Mouse (Mus musculus): ENCODE measurements at regions not wholly inside any gene's neighbourhood (a gene's known extent, or its start where the extent isn't known, plus 50 kb on each side); places are given as distances from the start of the nearest gene placed in this dataset.

DNA sequence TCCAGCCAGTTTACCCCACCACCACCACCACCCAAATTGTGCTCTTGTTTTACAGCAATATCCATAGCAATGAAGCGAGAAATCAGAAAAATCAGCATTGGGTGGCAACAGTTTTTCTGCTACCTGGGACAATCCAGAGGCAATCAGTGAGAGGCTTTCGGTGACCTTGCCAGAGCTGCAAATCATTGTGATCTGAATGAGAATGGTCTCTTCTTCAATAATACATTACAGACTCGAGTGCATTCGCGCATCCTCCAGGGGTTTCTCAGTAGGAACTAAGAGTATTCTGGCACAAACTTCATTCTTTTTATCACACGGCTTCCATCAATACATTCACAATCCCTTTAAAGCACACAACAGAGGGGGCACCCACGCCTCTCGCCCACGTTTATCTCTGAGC, 91.2 kb downstream of the Srek1 start:
- no peak for DNase-seq (ENCODE audit: low spot score in 2 of 2)

DNA sequence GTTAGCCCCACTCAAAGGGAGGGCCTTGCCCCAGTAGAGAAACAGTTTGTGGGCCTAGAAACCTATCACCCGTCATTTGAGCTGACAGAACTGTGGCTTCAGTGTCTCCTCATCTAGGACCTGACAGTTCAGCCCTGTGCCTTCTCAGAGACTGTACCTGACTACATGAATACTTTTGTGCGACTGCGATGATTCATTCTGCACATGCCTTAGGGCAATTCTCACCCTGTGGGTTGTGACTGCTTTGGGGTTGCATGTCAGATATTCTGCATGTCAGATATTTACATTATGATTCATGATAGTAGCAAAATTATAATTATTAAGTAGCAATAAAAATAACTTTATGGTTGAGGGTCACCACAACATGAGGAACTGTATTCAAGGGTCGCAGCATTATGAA, 93.7 kb downstream of the Srek1 start:
- DNase-seq (ENCODE audit: low spot score in 2 of 2) = no peak

DNA sequence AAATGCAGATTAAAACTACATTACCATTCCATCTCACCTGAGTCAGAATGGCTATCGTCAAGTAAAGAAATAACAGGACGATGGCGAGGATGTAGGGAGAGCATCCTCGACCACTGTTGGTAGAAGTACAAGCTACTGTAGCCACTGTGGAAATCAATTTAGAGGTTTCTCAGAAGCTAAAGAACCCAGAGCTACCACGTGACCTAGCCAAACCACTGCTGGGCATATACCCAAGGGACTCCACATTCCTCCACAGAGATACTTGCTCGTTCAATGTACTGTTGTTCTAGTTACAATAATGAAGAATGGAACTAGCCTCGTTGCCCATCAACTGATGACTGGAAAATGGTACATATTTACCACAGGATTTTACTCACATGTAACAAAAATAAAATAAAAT, 94.4 kb downstream of the Srek1 start:
- no peak for DNase-seq (ENCODE audit: low spot score in 2 of 2)

DNA sequence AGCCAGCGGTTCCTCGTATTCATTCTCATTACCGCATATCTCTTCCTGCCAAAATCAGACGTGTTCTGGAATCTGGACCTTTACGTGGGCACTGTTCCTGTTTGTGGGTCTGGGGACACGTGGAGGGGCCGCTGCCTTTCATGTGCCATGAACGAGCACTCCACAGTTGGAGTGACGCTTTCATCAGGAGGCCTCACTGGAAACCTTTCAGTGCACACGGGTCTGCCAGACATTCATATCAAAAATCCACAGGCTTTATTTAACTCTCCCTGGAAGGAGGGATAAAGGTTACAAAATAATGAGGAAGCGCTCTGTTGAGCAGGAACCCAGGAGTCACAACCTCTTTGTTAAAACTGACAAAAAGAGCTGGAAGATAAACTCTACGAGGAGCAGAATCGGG, 97.6 kb downstream of the Srek1 start:
- DNase-seq (ENCODE audit: low spot score in 2 of 2) = no peak

DNA sequence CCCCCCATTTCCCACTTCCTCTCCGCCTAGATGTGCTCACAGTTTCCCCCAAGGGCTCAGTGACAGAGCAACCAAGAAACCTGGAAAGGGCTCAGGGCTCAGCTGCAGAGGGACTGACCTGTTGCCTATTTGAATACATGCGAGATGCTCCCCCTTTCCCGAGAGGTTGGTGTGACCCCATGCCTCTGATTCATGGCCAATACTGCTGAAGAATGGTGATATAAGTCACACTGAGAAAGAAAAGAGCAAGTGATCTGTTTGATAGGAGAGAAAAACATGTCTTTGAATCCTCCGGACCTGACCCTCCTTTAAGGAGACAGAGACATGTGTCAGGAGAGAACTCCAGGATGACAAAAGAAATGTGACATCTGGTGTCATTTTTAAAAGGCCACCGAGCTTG, 98.2 kb downstream of the Srek1 start:
- DNase-seq (ENCODE audit: low spot score in 2 of 2) = no peak

DNA sequence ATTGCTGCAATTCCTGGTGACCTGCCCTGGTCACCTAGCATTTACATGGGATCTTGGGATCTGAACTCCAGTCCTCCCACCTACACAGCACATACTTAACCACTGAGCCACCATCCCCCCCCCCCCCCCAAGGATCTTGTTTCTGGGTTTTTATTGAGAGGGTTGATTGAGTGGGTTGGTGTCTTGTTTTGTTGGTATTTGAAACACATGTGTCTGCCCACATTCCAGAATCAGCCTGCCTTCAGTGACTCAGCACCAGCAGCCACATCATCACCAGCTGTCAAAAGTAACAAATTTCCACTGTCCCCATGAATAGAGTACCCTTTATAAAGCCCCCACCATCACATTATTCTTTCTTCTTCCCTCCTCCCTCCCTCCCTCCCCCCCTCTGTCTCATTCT, 103.8 kb downstream of the Srek1 start:
- no peak for DNase-seq (ENCODE audit: low spot score in 2 of 2)

DNA sequence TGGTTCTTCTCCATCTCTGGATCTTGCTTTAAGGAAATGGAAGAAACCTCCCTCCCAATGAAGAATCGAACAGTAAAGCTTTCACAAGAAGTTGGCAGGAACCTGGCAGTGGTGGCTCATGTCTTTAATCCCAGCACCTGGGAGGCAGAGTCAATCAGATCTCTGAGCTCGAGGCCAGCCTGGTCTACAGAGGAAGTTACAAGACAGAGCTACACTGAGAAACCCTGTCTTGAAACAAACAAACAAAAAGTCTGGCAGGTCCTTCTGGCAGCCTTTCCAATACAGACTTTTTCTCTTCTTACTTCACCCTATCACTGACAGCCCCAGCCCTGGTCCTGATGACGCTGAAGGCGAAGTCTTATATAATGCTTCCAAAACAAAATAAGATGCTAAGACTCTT, 104.6 kb downstream of the Srek1 start:
- no peak for DNase-seq (ENCODE audit: low spot score in 2 of 2)

DNA sequence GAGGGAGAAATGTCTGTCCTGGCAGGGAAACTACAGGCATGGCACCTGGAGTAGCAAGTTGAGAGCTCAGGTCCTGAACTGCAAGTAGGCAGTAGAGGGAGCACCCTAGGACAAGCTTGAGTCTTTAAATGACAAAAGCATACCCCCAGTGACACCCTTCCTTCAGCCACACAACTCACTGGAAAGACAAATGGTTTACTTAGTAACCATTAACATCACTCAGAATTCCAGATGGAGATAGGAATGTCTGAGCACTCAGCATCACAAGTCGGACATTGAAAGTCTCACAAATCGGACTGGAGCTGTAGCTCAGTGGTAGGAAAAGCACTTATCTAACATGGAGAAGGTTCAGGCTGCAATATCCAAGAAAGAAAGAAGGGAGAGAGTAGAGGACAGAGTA, 106.7 kb downstream of the Srek1 start:
- no peak for DNase-seq (ENCODE audit: low spot score in 2 of 2)

DNA sequence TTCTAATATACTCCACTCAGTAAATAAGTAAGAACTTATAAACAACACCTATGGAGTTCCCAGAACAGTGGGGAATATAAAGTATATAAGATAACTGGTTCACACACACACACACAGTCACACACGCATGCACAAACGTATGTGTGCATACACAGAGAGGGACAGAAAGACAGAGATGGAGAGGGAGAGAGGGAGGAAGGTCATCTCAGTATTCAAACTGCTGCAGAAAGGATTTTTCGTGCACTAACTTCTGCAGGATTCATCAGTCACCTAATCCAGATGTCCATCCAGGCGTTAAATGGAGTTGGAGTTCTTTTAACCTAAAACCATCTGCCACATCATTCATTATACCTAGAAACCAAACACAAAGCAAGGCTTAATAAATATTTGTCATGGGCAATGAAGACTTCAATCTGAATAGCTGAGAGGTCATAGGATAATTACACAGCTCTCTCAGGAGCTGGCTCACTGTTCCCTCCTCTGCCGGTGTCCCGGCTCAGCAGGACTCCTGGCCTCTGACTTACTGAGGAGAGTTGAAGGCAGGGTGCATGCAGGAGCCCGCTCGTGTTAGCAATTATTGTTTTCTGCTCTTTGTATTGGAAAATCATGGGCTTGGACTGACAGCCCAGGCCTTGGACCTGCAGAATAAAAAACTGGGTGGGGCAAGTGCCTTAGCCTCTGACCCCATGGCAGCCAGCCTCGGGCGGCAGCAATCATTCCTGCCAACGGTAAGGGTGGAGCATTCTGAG, 114.0 kb downstream of the Srek1 start:
- no peak for DNase-seq (ENCODE audit: low spot score in 2 of 2)

DNA sequence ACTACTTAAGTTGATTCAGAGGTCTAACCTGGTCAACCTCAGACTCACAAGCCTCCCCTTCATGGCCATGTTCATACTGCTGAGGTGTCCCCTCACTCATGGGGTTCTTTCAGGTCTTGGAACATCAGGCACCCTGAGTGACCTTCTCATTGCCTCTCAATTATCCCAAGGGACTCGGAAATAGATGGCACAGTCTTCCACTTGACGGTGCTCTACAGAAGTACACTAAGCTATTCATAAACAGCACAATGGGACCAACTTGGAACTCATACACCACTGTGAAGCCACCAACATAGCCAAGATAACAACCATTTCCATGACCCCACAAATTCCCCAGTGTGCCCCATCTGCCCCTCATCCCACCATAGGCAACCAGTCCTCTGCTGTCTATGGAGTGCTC, 118.4 kb downstream of the Srek1 start:
- DNase-seq (ENCODE audit: low spot score in 2 of 2) = no peak

DNA sequence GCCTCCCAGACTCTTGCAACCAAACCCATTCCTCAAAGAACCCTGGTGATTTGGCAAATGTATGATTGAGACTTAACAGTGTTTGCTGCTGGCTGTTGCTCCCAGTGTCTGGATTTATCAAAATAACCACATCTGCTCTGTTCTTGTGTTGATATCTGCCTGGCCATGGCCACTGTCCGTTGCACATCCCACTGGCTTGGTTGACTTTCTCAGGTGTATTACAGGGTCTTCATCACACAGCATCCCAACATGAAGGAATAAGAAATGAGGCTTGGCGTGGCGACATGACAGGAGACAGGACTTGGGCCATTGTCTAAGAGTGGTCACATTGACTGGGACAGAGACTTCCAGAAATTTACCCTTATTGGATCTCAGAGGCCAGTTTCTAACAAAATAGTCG, 121.2 kb downstream of the Srek1 start:
- no peak for DNase-seq (ENCODE audit: low spot score in 2 of 2)

DNA sequence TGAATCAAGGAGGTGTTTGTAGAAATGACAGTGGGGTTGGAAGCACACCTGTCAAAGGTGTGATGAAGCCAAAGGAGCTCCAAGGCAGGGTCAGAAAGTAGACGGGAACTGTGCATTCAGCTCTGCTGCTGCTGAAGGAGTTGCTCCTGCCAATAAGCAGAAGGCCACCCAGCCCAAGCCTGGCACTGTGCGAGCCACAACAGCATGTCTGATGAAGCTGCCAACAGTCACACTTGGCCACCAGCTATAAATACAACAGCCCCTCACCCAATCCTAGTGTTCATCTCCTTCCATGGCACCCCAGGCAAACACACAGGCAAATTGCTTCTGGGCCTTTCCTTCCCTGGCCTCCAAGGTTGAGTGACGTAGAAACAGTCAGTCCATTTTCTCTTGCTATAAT, 125.0 kb downstream of the Srek1 start:
- DNase-seq (ENCODE audit: low spot score in 2 of 2) = no peak

DNA sequence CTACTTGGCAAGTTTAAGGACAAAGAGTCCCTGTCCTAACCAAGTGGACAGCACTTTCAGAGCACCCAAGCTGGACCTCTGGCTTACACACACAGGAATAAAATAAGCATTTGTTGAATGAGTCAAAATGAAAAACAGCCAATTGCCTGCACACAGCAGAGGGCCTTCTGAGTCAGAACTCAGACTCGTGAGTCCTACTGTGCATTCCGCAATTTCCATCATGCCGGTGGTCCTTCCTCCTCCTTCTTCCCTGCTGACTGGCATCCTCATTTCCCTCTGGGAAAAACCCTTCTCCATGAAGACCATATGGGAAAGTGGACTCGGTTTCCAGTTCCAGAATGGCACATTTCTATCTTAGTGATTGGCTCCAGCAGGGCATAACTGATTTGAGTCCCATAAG, 126.4 kb downstream of the Srek1 start:
- no peak for DNase-seq (ENCODE audit: low spot score in 2 of 2)

DNA sequence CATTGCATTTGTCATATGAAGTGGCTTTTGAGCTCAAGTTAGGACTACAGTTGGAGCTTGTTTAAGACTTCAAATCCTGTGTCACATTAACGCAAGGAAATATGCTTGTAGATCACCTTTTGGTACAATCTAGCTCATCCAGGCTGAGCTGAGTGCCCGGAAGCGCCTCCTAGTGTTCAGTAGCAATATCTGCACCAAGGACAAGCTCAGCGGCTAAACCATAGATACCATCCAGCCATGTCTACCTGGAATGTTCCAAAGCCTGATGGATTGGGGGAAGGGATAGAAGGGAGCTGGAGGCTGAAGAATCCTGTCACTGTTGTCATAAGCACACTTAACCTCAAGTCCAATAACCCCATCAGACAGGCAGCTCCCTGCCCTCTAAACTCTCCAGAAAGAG, 128.4 kb downstream of the Srek1 start:
- DNase-seq (ENCODE audit: low spot score in 2 of 2) = no peak

DNA sequence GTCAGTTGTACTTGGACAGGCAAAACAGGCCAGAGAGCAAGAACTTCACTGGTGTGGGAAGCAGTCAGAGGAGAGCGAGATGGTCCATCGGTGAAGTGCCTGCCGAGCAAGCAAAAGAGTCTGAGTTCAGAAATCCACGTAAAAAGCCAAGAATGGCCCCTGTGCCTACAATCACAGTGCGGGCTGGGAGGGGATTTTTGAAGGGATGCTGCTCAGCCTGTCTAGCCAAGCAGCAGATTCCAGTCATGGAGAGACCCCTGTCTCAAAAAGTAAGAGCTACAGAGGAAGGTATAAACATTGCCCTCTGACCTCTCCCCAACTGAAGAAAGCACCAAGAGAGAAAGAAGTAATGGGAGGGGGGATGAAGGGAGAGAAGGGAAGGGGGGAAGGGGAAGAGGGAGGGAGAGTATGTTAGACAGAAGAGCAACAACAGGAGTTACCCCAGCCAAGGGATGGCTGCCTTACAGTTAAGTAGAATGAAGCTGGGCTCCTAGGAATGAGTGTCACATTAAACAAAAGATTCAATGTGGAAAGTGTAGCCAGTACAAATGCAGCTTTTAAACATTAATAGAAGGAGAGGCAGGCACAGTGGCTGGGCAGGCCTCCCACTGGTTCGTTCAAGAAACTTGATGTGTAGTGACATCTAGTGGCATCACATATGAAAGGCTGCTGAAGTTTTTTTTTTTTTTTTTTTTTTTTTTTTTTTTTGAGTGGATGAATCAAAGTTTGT, 130.2 kb downstream of the Srek1 start:
- DNase-seq (ENCODE audit: low spot score in 2 of 2) = no peak

DNA sequence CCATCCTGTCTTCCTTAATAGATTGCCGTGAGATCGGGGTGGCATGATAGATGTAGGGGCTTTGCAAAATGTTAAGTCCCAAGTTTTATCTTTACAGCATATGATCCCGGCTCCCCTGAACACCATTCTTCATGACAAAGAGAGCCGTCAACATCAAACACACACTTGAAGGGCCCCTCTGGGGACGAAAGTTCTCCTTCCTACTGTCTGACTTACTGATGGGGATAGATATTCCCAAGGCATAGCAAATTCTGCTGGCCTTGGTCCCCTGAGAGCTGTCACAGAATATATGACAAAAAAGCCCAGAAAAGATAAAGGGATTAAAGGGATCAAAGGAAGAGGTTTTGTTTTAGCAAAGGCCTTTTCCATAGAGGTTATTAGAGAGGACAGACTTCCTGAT, 130.9 kb downstream of the Srek1 start:
- no peak for DNase-seq (ENCODE audit: low spot score in 2 of 2)

DNA sequence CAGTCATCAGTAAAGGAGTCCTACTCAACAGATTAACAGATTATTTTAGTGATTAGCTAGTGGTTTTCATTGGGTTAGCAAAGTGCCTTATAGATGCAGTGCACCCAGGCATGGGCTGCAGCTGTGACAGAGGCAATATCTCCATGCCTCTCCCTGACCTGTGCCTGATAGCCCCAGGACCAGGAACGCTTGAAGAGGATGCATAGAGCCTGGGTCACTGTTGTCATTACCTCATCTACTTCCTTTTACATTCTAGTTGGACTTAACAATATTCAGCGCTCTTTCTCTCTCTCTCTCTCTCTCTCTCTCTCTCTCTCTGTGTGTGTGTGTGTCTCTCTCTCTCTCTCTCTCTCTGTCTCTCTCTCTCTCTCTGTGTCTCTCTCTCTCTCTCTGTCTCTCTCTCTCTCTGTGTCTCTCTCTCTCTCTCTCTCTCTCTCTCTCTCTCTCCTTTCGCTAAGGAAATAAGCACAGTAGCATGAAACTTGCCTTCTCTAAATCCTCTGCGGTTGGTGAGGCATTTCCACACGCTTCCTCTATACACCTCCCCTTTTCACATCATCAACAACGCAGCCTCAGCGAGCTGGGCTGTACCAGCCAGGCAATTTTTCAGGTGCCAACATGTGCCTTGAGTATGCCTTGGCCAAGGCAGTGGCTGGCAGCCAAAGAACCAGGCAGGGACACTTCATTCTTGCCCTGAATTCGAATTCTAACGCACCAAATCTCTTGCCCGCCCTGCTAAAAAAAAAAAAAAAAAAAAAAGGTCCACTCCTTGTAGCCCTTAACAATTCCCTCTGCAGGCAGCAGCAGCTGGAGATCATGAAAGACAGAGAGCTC, 131.6 kb downstream of the Srek1 start:
- no peak for DNase-seq (ENCODE audit: low spot score in 2 of 2)

DNA sequence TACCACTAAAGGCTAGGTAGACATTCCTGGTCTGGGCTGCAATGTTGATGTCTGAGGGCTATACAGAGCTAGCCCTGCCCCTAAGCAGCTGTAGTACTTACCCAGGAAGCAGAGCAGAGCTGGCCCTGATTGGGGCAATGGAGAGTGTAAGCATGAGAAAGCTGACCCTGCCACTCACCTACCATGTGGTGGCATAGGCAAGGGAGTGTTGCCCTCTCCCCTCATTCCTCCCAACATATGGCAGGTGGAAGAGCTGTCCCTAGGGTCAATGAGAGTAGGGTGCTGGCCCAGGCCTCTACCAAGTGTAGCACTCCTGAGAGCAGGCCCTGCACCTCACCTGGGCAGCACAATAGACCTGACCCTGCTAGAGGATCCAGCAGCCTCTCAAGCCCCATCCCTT, 136.4 kb downstream of the Srek1 start:
- DNase-seq (ENCODE audit: low spot score in 2 of 2) = no peak

DNA sequence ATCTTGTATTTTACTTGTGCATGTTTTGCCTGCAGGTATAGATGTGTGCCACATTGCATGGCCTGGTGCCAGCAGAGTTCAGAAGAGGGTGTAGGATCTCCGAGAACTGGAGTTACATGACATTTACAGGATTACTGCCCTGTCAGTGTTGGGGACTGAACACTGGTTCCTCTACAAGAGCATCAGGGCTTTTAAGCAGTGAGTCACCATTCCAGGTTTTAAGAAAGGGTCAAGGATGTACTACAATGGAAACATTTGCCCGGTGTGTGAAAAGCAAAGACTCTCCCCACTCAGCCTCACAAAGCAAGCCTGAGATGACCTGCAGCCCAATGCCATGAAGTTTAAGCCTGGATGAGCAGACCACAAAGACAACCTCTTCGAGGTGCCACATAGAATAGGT, 137.0 kb downstream of the Srek1 start:
- DNase-seq (ENCODE audit: low spot score in 2 of 2) = no peak

DNA sequence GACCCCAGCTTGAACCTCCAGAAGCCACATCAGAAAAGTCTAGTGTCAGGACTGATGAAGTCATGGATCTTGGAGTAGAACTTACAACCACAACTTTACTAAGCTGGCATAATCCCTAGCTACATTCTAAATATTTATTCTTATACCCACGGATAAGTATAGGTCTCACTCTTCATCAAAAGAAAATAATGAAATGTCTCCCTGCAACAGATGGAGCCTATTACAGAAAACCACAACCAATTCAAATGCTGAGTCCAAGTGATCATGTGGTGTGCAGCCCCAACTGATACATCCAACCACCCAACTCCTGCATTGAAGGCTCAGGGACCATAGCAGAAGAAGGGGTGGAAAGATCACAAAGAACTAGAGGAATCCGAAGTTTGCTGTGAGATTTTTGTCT, 137.8 kb downstream of the Srek1 start:
- no peak for DNase-seq (ENCODE audit: low spot score in 2 of 2)

DNA sequence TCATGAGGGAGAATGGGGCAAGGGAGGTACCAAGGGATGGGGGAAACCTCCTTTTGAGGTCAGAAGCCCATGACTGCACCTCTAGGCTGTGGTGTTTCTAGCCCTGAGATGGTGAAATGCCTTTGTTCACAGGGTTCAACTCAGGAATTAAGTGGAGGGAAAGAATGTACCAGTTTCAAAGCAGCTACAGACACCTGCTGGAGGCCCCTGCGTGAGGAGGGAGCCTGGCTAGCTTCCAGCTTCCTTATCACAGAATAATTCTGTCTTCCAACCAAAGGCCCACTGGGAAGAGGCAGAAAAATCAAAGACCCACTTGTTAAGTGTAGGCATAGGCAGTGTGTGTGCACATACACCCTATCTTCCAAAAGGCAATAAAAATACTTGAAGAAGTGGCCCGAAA, 150.6 kb downstream of the Srek1 start:
- no peak for DNase-seq (ENCODE audit: low spot score in 2 of 2)

DNA sequence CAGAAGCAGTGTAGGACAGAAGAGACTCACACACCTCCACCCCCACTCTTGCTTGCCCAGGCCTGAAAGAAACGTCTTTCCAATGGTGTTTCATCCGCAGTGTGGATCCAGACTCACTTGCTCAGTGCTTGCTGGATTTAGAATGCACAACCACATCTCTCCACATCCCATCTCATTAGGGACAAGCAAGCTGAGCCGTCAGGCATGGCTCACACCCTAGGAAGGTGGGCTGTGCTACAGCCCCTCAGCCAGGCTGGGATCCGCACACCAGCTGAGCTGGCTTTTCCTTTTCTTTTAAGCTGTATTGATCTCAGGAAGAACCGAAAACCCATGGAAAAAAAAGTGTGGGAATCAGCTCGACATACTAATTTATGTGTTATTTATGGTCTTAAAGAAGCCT, 151.1 kb downstream of the Srek1 start:
- no peak for DNase-seq (ENCODE audit: low spot score in 2 of 2)

DNA sequence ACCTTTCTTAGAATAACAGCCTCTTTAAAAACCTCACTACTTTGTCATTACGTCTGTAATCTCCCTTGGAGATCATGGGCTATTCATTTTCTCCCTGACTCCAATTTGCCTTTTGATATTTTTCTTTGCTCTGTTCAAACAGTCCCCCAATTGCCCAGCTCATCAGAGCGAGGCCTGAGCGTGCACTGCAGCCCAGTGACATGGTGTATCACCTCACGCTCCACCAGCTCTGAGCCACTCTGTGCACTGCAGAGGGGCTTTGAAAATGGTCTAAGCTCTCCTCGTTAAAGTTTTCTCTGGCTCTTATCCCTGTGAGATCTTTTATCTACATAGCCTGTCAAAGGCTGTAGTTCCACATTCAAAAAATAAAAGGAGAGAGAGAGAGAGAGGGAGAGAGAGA, 152.1 kb downstream of the Srek1 start:
- no peak for DNase-seq (ENCODE audit: low spot score in 2 of 2)

Measured in spleen, postnatal 36 days (tissue).